In genomic region chr17:70892288-70893096, GRCm38 (mm10) we compare ENCODE assay signal across 14 mouse cellular contexts. TPM values are rescaled to one million over a fixed set of nuclear protein-coding genes. Genes with fewer than 3 reads are reported as not detected.
A peak's percentile ranks its signal among the peaks of the same experiment; 100 is the strongest.
DNase-seq lines count a peak whose midpoint lies in the region; ATAC-seq lines count a peak whose summit lies in the region.
"Had no signal": no experiment of that assay in that cellular context is flagged by ENCODE, and none has a peak within 500 bp of the region (broad histone marks: within the 10 kb centered on the region; RNA-seq: fewer than 3 reads in every experiment).

No protein-coding gene starts in this region.

- peaks cover 14% of the 10 kb centered on the region for H3K4me1 ChIP-seq in forebrain, embryonic 10.5 days
- H3K4me1 ChIP-seq in forebrain, embryonic 16.5 days (replicated peaks; ENCODE audit: control insufficient read depth, insufficient read depth, low read length): no peaks in the 10 kb centered on the region
- peaks cover 15% of the 10 kb centered on the region for H3K4me1 ChIP-seq in midbrain, embryonic 10.5 days
- no peaks in the 10 kb centered on the region for H3K4me1 ChIP-seq in midbrain, embryonic 14.5 days (ENCODE audit: control insufficient read depth, insufficient read depth, low read length)
- peaks cover 13% of the 10 kb centered on the region for H3K4me1 ChIP-seq in neural tube, embryonic 12.5 days

- H3K4me3 ChIP-seq in forebrain, embryonic 10.5 days: no peak overlapping the region
- H3K4me3 ChIP-seq in forebrain, embryonic 16.5 days (replicated peaks; ENCODE audit: low read length): no peak overlapping the region
- no peak overlapping the region for H3K4me3 ChIP-seq in midbrain, embryonic 10.5 days
- no peak overlapping the region for H3K4me3 ChIP-seq in midbrain, embryonic 14.5 days (replicated peaks; ENCODE audit: low read depth, low read length)
- H3K4me3 ChIP-seq in neural tube, embryonic 12.5 days: no peak overlapping the region

- WGBS in forebrain, embryonic 10.5 days: 48% methylated on average over 15 of the region's 15 CpGs
- 34% methylated on average over 15 of the region's 15 CpGs for WGBS in forebrain, embryonic 16.5 days
- WGBS in midbrain, embryonic 10.5 days: 30% methylated on average over 15 of the region's 15 CpGs
- WGBS in midbrain, embryonic 14.5 days: 14% methylated on average over 15 of the region's 15 CpGs
- WGBS in neural tube, embryonic 12.5 days: 6% methylated on average over 15 of the region's 15 CpGs

- no peak overlapping the region for H3K9ac ChIP-seq in forebrain, embryonic 16.5 days (replicated peaks; ENCODE audit: low read depth, low read length)
- no peak overlapping the region for H3K9ac ChIP-seq in midbrain, embryonic 14.5 days (replicated peaks; ENCODE audit: low read length)
- H3K9ac ChIP-seq in neural tube, embryonic 12.5 days: no peak overlapping the region
- H3K9ac ChIP-seq: liver, postnatal 0 days had no signal

- H3K4me2 ChIP-seq in forebrain, embryonic 16.5 days (ENCODE audit: low read length): no peak overlapping the region
- H3K4me2 ChIP-seq in midbrain, embryonic 14.5 days (ENCODE audit: low read length): no peak overlapping the region
- peak overlapping the region; percentile 35; the same call in 1 of the 2 replicates for H3K4me2 ChIP-seq in neural tube, embryonic 12.5 days (replicated peaks)

- no peaks in the 10 kb centered on the region for H3K27me3 ChIP-seq in forebrain, embryonic 10.5 days (ENCODE audit: poor library complexity, severe bottlenecking)
- H3K27me3 ChIP-seq in forebrain, embryonic 16.5 days (replicated peaks; ENCODE audit: control insufficient read depth, insufficient read depth, low read length): no peaks in the 10 kb centered on the region
- H3K27me3 ChIP-seq in midbrain, embryonic 10.5 days (ENCODE audit: low read depth, poor library complexity, severe bottlenecking): no peaks in the 10 kb centered on the region
- no peaks in the 10 kb centered on the region for H3K27me3 ChIP-seq in midbrain, embryonic 14.5 days (ENCODE audit: control insufficient read depth, insufficient read depth, low read length)
- H3K27me3 ChIP-seq in neural tube, embryonic 12.5 days (replicated peaks): no peaks in the 10 kb centered on the region

- DNase-seq in forebrain, embryonic 10.5 days (ENCODE audit: extremely low spot score, low spot score): no peak
- DNase-seq in midbrain, embryonic 10.5 days (ENCODE audit: low spot score): no peak
- DNase-seq in midbrain, embryonic 14.5 days: no peak
- DNase-seq in embryo, embryonic 11 days: peak; percentile 49
- no peak for DNase-seq in cerebellum, adult 9-11 months
- DNase-seq in cerebellum, postnatal 25 days: no peak
- DNase-seq: cerebellum, adult 8-10 months; heart, adult 18-20 months; liver, postnatal 0 days; right cerebral cortex, adult 18-20 months; thymus, adult 18-20 months had no signal

- ATAC-seq in forebrain, embryonic 16.5 days: no peak
- no peak for ATAC-seq in midbrain, embryonic 14.5 days (ENCODE audit: low FRiP score, low TSS enrichment)
- peak; percentile 53 for ATAC-seq in neural tube, embryonic 12.5 days (ENCODE audit: low FRiP score, low read depth)
- ATAC-seq: intestine, embryonic 16.5 days; liver, postnatal 0 days had no signal

- no peaks in the 10 kb centered on the region for H3K36me3 ChIP-seq in forebrain, embryonic 10.5 days (replicated peaks)
- H3K36me3 ChIP-seq in forebrain, embryonic 16.5 days (ENCODE audit: control insufficient read depth, insufficient read depth): no peaks in the 10 kb centered on the region
- H3K36me3 ChIP-seq in midbrain, embryonic 10.5 days: no peaks in the 10 kb centered on the region
- no peaks in the 10 kb centered on the region for H3K36me3 ChIP-seq in midbrain, embryonic 14.5 days (ENCODE audit: control insufficient read depth, insufficient read depth, low read length)
- no peaks in the 10 kb centered on the region for H3K36me3 ChIP-seq in neural tube, embryonic 12.5 days

- peak overlapping the region; percentile 62 for H3K27ac ChIP-seq in forebrain, embryonic 10.5 days
- H3K27ac ChIP-seq in forebrain, embryonic 16.5 days (ENCODE audit: low read length): no peak overlapping the region
- peak overlapping the region; percentile 61 for H3K27ac ChIP-seq in midbrain, embryonic 10.5 days (replicated peaks)
- H3K27ac ChIP-seq in midbrain, embryonic 14.5 days (replicated peaks; ENCODE audit: low read depth, low read length): no peak overlapping the region
- no peak overlapping the region for H3K27ac ChIP-seq in neural tube, embryonic 12.5 days

- H3K9me3 ChIP-seq in forebrain, embryonic 10.5 days: no peaks in the 10 kb centered on the region; the same call in 1 of the 2 replicates
- no peaks in the 10 kb centered on the region for H3K9me3 ChIP-seq in forebrain, embryonic 16.5 days (ENCODE audit: control insufficient read depth, low read length)
- no peaks in the 10 kb centered on the region for H3K9me3 ChIP-seq in midbrain, embryonic 10.5 days (replicated peaks)
- no peaks in the 10 kb centered on the region for H3K9me3 ChIP-seq in midbrain, embryonic 14.5 days (ENCODE audit: control insufficient read depth, low read length)
- no peaks in the 10 kb centered on the region for H3K9me3 ChIP-seq in neural tube, embryonic 12.5 days

RNA-seq across cellular contexts. Expression of gene Tgif1, which starts 39.1 kb away (rescaled TPM):
- 80.2 and 89.6 TPM in 2 replicates for polyA plus RNA-seq in forebrain, embryonic 10.5 days (2016; fragmentation: Nextera tagmentation; extraction: Ambion mirVana)
- 9.7 and 11.8 TPM in 2 replicates for polyA plus RNA-seq in forebrain, embryonic 16.5 days (2015; fragmentation: Nextera tagmentation; extraction: Ambion mirVana)
- polyA plus RNA-seq in midbrain, embryonic 10.5 days (2016; fragmentation: Nextera tagmentation; extraction: Ambion mirVana): 72.9 and 73.6 TPM in 2 replicates
- 9.8 and 16.5 TPM in 2 replicates for polyA plus RNA-seq in midbrain, embryonic 14.5 days (2014; fragmentation: Nextera tagmentation; extraction: Ambion mirVana)
- 52.7 and 57.2 TPM in 2 replicates for polyA plus RNA-seq in neural tube, embryonic 12.5 days (2016; fragmentation: Nextera tagmentation; extraction: Ambion mirVana)

Comparison
In these comparisons a context has a peak if more than half of its experiments do, and no peak if none do; other contexts are left out.
1. H3K27ac ChIP-seq: peak in forebrain, embryonic 10.5 days (single experiment) and midbrain, embryonic 10.5 days (single experiment); none in forebrain, embryonic 16.5 days (single experiment), midbrain, embryonic 14.5 days (single experiment) and neural tube, embryonic 12.5 days (single experiment).